Mouse (Mus musculus): ENCODE data around the gene Syne2.

Gene Syne2

GRCm38 (mm10) chr12:75827751-75828150 lies 9.8 kb downstream of the Syne2 start:
- in situ Hi-C loops (cut with MboI, MseI), result no loop called here

DNA sequence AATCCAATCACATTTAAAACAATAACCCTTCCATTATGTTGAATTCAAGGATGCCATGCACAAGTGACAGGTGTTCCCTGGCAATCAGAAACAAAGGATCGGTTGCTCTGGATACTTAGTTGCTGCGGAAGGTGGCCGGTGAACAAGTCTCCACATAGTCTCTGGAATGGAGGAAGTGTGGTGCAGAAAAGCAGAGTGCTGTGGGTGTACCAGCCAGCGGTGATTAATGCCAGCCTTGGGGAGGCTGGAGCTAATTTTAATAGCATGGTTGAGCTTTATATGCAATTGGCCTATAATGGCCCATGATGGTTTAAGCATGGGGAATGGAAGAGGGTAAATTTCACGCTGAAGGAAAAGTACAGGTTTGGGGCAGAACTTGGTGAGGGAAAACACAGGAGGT lies 11.7 kb downstream of the Syne2 start:
- in situ Hi-C loops (cut with MboI, MseI), result no loop called here

DNA sequence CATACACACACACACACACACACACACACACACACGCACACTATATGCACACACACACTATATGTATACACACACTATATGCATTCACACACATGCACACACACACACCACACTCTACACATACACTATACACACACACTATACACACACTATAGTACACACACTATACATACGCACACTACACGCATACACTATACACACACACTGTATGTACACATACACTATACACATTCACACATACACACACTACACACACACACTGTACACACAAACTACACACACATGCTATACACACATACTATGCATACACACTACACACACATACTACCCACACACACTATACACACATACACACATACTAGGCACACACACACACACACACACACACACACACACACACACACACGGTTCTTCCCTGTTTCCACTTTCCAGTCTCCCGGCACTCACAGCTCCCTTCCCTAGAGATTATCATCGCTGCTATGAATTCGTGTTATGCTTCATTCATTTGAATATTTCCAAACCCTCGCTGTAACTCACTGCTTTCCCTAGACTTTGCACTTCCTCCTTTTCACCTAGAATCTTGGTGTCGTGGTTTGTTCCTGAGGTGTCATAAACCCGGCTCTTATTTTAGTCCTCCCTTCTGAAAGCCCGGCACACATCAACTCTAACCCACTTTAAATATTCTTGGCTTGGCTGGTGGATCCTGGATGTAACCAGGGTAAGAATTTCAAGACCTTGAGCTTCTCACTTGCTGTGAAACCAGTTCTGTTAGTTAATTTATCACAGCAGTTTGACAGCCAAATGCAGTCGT lies 15.4 kb downstream of the Syne2 start:
- in situ Hi-C loops (cut with MboI, MseI), result no loop called here

- in situ Hi-C loops (cut with MboI, MseI), result no loop called here
Measured at GRCm38 (mm10) chr12:75833960-75834729, 16.2 kb downstream of the Syne2 start.

DNA sequence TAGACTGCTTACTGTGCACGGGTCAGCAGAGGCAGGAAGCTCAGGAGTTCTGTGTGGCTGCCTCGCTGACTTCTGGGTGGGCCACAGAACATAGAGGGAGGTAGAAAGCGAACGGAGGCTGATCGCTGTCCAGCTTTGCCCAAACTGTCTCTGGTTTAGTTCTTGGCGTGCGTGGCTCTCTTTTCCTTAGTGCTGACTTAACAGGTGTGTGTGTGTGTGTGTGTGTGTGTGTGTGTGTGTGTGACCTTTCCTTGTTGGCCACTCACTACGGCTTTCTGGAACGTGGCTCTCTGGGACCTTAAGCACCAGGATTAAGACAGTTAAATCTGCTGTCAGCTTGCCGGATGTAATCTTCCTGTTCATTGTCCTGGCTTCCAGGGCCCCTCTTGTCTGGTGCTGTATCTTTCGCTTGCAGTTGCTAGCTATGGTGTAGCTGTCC lies 18.6 kb downstream of the Syne2 start:
- in situ Hi-C loops (cut with MboI, MseI), result no loop called here

- in situ Hi-C loops (cut with MboI, MseI), result no loop called here
Measured at GRCm38 (mm10) chr12:75837462-75837861, 19.5 kb downstream of the Syne2 start.

GRCm38 (mm10) chr12:75839083-75839736 lies 21.3 kb downstream of the Syne2 start:
- in situ Hi-C loops (cut with MboI, MseI), result no loop called here

GRCm38 (mm10) chr12:75841183-75841582 lies 23.2 kb downstream of the Syne2 start:
- in situ Hi-C loops (cut with MboI, MseI), result no loop called here

- in situ Hi-C loops (cut with MboI, MseI), result no loop called here
Measured at GRCm38 (mm10) chr12:75844311-75844710, 26.4 kb downstream of the Syne2 start.

DNA sequence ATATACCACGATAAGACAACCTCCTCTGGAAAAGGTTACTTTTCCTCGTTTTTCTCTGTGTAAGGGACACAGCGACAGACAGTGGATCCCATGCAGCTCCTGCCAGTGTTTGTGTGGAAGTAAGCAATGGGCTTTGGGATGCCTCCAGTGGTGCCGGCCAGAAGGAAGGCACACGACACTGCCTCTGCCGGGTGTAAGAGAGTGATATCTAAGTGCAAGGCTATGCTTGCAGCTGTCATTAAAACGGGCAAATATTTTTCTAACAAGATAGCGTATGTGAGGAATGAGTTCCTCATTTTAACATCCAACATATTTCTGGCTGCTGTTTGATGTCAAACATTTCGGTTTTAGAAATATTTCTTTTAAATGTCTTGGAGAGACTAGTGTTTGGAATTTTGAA lies 27.1 kb downstream of the Syne2 start:
- in situ Hi-C loops (cut with MboI, MseI), result no loop called here

DNA sequence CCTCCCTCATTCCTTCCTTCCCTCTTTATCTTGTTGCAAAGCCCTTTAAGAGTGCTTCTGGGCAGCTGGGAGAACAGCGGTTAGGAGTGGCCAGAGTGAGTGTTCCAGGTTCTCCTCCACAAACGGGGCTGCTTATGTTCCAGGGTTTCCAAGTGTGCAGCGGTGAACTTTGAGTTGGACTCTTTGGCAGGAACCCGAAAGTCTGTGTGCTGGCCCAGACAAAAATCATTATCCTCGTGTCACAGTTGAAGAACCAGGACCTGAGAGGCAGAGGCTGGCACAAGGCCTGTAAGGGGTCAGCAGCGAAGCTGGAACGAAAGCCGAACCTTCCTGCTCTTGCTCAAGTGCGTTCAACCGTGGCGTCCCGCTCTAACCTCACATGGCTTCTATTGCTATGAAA lies 28.6 kb downstream of the Syne2 start:
- in situ Hi-C loops (cut with MboI, MseI), result no loop called here

DNA sequence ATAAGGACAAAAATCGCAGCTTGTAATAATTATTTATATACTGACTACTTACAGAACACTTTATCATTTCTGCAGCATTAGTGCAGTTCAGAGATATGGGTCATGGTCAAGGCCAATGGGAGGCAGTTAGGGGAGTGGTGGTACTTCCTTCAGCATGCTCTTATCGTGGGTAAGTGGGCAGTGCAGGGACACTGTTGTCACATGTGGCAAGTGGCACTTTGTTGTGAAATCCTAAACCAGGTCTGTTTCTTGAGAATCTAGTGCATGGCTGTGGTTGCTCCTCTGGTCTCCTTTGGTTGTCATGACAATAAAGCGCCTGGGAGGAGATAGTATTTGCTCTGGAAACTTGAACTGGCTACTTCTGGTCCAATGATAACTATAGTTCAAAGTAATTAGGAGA lies 32.3 kb downstream of the Syne2 start:
- in situ Hi-C loops (cut with MboI, MseI), result no loop called here

GRCm38 (mm10) chr12:75851481-75851880 lies 33.5 kb downstream of the Syne2 start:
- in situ Hi-C loops (cut with MboI, MseI), result no loop called here

- in situ Hi-C loops (cut with MboI, MseI), result no loop called here
Measured at GRCm38 (mm10) chr12:75852384-75852783, 34.5 kb downstream of the Syne2 start.

DNA sequence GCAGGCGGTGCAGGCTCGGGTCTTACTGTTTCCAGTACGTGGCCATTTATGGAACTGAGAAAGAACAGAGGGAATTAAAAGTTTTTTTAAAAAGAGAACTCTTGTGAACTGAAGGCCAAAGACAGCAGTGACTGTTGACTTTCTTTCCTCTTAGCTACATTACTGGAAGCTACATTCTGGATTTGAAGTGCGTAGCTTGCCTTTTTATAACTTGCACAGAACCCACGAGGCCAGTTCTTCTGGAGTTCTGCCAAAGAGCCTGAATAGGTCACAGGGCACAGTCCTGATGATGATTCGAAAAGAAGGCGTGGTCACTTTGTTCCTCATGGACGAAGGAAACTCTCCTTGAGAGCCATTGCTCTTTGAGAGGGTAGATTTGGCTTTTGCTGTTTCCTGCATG lies 35.6 kb downstream of the Syne2 start:
- in situ Hi-C loops (cut with MboI, MseI), result no loop called here

DNA sequence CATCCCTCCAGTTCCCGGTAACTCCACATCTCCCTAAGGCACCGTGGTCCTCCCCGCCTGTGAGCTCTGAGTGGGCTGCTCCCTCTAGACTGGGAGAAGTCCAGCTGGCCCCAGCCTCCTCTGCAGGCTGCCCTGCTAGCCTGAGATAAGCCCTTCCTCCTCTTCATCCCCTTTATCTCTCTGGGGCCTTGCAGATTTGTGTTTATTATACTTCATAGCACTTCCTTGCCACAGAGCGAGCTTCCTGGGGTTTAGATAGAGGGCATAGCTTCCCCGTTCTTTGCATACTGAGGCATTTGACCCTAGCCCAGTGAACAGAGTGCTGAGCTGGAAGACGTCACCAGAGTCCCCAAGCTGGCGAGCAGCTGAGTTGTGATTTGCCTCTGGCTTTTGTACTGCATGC lies 37.1 kb downstream of the Syne2 start:
- in situ Hi-C loops (cut with MboI, MseI), result no loop called here

GRCm38 (mm10) chr12:75855621-75856020 lies 37.7 kb downstream of the Syne2 start:
- in situ Hi-C loops (cut with MboI, MseI), result no loop called here

DNA sequence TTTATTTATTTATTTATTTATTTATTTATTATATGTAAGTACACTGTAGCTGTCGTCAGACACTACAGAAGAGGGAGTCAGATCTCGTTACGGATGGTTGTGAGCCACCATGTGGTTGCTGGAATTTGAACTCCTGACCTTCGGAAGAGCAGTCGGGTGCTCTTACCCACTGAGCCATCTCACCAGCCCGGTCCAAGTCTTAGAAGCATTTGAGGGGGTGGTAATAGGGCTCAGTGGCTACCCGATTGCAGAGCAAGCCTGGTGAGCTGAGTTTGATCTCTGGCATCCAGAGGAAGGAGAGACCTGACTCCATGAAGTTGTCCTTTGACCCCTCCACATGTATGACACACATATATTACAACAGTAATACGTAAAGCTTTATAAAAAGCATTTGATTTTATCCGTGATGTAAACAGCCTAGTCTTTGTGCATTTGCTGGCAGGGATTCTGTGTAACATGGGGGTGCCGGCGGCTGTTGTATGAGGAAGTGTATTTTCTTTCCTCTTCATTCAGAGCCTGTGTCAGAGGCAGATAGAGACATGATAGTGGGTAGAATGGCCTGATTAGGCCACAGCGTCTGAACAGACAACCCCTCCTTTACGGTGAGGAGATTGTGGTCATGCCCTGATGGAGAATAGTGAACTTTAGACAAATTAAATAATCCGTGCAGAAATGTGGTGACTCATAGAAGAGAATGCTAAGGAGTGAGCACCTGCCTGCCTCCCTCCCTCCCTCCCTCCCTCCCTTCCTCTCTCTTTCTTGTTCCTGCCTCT lies 38.3 kb downstream of the Syne2 start:
- in situ Hi-C loops (cut with MboI, MseI), result no loop called here

GRCm38 (mm10) chr12:75859936-75860335 lies 42.0 kb downstream of the Syne2 start:
- in situ Hi-C loops (cut with MboI, MseI), result no loop called here

DNA sequence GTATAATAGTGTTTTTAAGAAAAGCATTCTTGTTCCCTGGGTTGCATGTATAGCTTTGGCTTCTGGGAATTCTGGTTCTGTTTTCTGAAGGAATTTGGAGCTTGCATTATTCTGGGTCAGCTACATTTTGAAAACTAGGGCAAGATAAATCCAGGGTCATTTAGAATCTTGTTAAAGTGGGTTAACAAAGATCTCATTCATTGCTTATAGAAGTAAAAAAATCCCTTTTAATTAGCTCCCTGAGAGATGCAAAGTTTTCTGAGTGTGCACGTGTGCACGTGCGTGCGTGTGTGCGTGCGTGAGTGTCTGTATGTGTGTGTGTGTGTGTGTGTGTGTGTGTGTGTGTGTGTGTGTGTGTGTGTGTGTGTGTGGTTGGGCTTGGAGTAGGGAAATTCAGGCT lies 42.9 kb downstream of the Syne2 start:
- in situ Hi-C loops (cut with MboI, MseI), result no loop called here

DNA sequence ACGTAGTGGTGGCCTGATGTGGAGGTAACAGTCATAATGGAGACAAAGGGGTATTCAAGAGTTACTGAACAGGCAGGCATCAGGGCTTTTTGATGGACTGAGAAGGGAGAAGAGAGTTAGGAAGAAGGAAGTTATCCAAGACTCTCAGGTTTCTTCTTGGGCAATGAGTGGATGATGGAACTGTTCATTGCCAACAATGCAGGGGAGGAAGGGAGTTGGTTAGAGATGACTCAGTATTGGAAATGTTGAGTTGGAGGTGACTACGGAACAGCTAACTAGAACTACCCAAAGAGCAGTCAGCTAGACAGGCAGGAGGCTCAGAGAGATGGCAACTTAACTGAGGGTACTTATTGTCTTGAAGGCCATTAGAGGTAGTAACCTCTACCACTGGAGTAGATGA lies 47.2 kb downstream of the Syne2 start:
- in situ Hi-C loops (cut with MboI, MseI), result no loop called here

All from T-helper 1 cell (primary cell).